Comparison of ENCODE assay signal across 8 mouse cellular contexts in genomic region chr7:91090830-91091683, GRCm38 (mm10).
DNase-seq lines count a peak whose midpoint lies in the region; ATAC-seq lines count a peak whose summit lies in the region.

No protein-coding gene starts in this region.

- ATAC-seq in cerebellum, adult (ENCODE audit: insufficient number of reproducible peaks, low FRiP score, low TSS enrichment), result peak; percentile 64; the same call in 1 of the 2 replicates
- peak; percentile 46 for ATAC-seq in frontal cortex, adult (ENCODE audit: low TSS enrichment)

- intact Hi-C loops in left cerebral cortex, postnatal 25 days (cut with DNase I), result loop anchor here (5.0 to 10.0 kb wide), 2 partner anchors 126 to 344 kb away; no protein-coding TSS in a partner anchor

- no peak for DNase-seq in cerebellum, adult 8-10 months
- peak; percentile 27 for DNase-seq in Muller cell, postnatal 12 days (ENCODE audit: inconsistent ontology term)
- peak; percentile 53 to 62 for DNase-seq in left cerebral cortex, postnatal 25 days (ENCODE audit: low spot score in 2 of 2)
- DNase-seq in right cerebral cortex, adult 18-20 months, result peak; percentile 44
- DNase-seq in gastrocnemius, postnatal 10 days, result no peak
- no peak for DNase-seq in adipocyte (ENCODE audit: low spot score)

Comparison
In these comparisons a context has a peak if more than half of its experiments do, and no peak if none do; other contexts are left out.
1. DNase-seq: peak in Muller cell, postnatal 12 days (single experiment), left cerebral cortex, postnatal 25 days (2 of 2) and right cerebral cortex, adult 18-20 months (single experiment); none in cerebellum, adult 8-10 months (single experiment), gastrocnemius, postnatal 10 days (single experiment) and adipocyte (single experiment).